Mouse (Mus musculus) right cerebral cortex, postnatal 4 days (tissue): ENCODE measurements around the gene Tvp23a.

Source experiments
- DNase-seq: peaks from one replicate; pipeline ENCODE4 v3.0.0-alpha.2; 2022

Gene Tvp23a

DNA sequence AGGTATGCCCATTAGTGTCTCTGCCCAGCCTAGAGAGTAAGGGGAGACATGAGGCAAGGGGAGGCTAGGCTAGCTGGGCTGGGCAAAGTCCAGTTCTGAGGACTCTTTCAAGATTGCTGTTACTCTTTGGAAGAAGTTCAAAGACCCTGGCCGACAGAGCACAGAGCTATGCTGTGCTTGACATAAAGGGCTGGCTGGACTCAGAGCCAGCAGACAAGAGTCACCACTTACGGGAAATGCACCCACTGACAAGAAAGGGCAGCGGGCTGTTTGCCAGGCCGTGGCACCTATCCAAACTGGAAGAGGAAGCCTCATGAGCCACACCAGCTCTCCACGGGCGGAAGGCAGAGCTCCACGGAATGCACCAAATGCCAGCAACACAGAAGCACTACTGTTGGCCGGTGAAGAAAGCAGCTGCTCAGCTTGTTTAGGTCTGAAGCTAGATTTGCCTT lies 5.3 kb upstream of the Tvp23a start:
- peak; percentile 87 for DNase-seq

DNA sequence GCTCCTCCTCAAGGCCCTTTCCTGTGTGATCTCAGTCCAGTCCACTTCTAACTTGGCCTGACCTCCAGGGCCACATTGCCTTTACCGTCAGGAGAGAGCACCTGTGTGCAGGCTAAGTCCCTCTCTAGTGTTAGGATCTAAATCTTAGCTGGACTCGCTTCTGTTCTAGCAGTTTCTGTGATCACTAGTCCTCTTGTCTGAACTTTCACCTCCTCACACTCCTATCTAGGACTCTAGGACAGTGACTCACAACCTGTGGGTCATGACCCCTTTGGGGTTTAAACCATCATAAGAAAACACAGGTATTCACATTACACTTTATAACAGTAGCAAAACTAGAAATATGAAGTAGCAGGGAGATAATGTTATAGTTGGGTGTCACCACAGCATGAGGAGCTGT lies 4.7 kb upstream of the Tvp23a start:
- DNase-seq, result no peak

DNA sequence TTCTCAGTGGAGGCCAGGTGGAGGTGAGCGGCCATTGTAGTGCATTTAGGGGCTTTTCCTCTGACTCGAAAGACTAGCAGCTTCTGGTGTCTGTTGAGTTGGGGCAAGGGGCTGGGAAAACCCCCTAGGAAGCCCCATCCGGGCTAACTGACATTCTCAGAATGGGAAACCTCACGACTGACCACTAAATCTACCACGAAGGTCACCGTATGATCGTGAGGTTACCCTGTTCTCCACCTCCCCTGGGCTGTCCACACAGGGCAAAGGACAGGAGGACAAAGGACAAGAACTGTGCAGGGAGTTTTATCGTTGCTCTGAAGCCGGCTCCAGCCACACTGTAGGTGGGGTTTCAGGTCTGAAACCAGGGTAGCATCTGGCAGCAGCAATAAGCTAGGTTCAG lies 1.8 kb upstream of the Tvp23a start:
- DNase-seq, result no peak

DNA sequence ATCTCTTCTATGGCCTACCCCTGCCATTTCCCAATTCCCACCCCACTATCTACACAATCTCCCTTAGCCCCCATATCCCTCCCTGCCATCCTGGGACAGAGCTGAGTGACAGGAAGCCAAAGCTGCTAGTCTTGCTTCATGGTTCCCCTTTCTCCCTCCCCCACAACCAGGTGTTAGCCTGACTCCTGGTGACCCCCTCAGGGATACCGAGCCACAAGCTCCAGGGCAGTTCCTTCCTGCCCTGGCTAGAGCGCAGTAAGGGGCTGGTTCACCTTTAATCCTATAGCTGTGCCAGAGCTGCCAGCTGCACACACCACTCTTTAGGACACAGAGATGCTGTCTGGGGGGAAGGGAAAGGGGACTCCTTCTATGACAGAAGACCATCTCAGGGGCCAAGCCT lies 619 bp upstream of the Tvp23a start:
- no peak for DNase-seq

DNA sequence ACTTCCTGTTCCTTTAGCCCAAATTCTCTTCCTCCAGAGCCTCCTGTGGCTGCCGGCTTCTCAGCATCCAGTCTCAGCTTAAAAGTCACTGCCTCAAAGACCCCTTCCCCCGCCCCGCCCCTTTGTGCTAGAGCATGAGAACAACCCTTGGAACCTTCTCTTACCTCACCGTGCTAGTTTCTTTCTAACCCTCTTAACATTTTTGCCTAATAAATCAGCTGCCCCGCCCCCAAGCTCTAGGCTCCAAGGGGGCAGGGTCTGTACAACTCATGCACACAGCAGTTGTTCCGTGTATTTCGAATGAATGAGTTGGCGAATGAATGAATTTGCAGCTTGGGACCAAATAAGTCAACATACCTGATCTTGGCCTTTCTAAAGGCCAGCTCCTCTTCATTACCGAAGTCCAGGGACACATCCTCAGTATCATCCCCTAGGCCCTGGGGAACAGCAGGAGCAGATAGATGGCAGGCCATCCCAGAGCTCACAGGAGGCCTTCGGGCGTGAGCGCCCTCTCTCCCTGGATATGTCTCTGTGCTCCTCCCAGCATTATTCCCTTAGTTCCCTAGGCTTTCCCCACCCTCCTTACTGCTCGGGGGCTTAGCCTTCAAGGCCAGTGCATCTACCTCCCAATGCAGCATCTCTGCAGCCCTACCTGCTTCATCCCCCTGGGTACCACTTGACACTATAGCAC lies 444 bp downstream of the Tvp23a start:
- DNase-seq, result peak; percentile 24

DNA sequence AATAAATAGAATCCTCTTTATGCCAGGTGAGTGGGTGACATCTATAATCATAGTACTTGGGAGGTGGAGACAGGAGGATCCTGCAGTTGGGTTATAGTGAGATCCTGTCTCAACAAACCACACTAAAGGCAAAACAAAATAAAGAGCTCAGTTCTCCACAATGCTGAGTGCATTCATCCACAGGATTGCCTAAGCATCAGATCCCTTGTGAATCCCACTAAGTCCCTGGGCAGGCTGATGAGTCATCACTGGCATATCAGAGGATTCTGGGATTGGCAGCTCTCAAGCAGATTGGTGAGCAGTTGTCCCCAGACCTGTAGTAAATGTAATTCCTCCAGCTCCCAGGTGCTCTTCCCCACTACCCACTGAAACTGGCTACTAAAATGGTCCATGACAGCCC lies 3.4 kb downstream of the Tvp23a start:
- DNase-seq, result no peak

DNA sequence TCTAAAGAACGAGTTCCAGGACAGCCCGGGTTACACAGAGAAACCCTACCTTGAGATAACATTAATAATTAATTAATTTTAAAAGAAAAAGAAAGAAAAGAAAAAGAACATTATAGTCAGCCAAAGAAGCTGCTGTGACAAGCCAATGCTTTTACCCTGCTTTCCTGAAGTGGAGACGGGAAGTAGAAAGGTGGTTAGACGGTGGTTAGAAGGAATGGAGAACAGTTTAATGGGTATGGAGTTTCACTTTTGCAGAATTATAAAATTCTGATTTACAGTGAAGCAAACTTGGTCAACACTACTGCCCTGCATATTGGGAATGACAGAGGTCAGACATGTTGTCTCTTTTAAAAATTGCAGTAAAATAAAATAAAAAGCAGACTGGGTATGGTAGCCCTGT lies 5.4 kb downstream of the Tvp23a start:
- DNase-seq, result no peak

DNA sequence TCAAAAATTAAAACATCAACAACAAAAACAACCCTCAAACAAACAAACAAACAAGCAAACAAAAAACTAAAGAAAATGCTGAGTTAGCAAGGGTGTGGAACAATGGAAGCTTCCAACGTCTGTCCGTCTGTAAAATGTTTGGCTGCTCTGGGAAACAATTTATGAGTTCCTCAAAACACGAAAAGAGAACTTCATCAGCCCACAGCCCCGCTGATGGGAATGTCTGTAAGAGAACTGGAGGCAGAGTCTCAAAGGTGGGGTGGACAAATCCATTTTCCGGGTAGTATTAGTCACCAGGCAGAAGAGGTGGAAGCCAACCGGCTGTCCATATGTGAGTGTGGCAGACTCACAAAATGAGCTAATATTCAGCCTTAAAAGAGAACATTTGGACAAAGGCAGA lies 5.8 kb downstream of the Tvp23a start:
- no peak for DNase-seq

DNA sequence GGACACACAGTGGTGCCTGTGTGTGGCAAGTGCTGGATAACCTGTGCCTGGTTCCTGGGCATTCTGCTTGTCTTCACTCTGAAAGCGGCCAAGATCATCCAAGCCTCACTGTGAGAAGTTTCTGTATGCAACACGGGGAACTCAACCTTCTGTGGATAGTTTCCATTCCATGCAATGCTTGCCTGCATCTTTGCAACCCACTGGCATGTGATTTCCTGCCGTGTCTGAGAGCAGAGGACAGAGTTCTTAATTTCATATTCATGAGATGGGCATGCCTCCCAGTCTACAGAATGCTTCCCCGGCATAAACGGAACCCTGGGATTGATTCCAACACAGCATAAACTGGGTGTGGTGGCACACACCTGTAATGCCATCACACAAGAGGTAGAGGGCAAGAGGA lies 9.1 kb downstream of the Tvp23a start:
- DNase-seq, result no peak

DNA sequence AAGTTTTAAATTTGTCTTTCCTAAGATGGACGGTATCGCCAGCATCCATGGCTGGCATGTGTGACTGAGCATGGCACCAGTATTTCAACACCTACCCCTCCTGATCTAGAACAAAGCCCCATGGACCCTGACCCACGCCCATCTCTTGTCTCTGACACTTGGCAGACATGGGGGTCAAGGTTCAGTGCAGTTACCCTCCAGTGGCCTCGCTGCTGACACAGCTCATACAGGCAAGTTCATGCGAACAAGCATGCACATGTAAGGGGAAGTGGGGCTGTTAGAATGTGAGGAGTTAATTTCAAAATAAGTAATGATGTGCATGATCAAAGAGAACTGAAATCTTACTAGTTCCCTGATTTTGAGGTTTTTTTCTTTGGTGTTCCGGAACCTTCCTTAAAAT lies 11.0 kb downstream of the Tvp23a start:
- DNase-seq, result no peak

DNA sequence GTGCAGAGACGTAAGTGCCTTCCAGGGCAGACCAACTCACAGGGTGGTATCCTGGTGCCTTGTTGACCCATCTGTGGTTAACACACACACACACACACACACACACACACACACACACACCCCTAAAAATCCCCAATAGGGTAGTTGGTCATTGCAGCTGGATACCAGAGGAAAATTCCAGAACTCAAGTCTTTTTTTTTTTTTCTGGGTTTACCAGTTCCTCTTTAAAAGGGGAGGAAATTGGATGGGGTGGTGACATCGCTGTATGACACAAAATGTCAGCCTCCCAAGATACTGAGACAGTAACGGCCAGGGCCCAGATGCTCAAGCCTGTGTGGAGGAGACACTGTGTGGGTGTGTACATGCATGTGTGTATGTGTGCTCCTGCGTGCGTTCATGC lies 13.8 kb downstream of the Tvp23a start:
- DNase-seq, result no peak

DNA sequence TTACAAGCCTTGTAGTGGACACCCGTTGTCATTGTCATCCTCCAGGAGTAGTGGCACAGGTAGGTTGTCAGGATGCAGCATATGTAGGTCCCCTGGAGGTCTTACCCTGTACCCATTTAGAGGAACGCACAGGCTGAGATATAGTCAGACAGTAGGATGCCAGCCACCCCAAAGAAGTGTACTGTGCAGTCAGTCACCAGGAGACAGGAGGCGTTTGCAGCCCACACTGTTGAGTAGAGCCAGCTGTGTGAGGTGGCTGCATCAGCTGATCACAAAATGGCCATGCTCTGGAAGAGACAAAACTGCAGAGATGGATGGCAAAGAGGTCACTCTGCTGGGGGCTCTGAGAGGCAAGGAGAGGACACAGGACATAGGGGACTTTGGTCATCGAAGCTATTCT lies 14.8 kb downstream of the Tvp23a start:
- DNase-seq, result no peak

DNA sequence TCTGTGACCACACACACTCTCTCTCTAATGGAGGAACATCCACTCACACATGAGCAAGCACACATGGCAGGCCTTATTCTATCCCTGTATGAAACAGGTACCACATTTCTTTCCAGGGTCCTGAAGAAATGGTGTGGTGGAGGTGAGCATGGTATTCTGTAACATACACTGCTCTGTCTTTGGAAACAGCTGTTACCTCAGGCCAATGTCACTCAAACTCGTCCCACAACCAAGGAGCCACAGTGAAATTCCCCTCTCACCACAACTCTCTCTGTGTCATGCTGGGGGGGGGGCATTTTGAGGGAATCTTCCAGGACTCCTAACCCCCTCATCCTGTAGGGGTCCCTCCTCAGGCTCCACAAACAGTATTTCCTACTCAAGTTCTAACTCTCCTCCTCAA lies 15.3 kb downstream of the Tvp23a start:
- no peak for DNase-seq

DNA sequence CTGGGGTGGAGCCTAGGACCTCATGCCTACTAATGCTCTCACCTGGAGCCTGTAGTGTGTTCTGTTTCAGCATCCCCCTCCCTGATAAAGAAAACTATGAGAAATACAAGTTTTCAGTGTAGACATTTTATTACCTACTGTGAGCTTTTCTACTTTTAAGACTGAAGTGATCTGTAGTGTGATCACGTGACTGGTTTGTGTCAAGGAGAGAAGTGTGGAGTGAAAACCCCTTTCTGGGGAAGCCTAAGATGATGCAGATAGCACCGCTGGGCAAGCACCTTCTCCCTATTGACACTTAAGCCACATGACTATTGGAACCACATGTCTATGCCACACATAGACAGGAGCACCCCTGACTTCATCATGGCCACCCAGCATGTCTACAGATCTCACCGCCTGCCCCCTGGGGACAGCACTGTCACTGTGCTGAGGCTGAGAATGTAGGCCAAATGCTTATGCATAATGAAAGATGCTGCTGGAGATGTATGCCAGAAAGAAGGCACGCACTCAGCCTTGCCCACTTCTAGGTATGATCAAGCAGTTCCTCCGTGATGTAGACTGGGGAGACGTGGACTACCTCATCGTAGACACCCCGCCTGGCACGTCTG lies 26.6 kb downstream of the Tvp23a start:
- no peak for DNase-seq

DNA sequence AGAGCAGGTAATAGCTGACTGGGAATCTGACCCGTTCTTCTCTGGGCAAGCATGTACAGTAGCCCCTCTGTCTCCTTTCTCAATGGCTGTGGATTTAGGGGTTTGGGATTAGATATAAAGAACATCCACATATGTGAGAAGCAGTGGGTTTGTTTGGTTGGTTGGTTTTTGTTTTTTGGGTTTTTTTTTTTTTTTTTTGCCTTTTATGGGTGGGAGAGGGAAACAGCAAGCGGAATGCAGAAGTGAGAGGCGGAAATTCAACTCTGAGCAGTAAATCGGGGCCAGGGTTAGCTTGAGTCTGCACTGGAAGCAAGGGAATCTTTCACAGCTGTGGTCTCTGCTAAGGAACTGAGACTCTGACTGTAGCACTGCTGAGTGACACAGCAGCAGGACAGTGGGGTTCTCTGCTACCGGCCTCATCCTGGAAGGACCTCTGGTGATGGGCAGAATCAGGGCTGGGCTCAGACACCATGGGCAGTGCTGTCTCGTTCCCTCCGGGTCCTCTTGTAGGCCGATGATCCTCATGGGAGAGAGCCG lies 29.4 kb downstream of the Tvp23a start:
- DNase-seq, result no peak

DNA sequence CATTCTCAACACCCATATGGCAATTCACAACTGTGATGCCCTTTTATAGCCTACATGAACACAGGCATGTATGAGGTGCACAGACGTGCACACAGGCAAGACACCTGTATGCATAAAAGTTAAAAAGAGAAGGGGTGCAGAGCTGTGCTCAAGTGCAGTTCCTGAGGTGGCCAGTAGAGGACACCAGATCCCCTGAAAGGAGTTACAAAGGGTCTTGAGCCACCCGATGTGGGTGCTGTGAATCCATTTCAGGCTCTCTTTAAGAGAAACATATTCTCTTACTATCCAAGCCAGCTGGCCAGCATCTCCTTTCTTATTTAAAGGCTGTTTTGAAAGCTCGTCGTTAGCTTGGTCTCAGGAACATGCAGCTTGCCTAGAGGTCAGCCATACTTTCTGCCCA lies 30.3 kb downstream of the Tvp23a start:
- DNase-seq, result no peak

DNA sequence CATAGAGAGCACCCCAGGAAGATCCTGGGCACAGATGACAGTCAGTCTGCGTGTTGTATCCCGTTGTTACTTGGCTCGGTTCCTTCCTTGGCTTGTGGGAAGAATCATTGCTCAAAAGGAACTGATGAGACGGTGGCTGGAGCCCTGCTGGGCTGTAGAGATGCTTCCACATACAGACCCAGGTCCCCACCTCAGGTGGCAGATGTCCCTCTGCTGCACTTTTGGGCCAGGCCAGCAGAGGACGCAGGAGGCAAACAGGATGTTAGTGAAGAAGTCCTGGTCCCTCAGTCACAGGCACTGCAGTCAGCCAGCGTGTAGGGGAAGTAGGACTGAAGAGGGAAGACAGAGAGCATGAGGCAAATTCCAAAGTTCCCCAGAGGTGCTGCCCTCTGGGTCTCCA lies 31.2 kb downstream of the Tvp23a start:
- DNase-seq, result peak; percentile 42

DNA sequence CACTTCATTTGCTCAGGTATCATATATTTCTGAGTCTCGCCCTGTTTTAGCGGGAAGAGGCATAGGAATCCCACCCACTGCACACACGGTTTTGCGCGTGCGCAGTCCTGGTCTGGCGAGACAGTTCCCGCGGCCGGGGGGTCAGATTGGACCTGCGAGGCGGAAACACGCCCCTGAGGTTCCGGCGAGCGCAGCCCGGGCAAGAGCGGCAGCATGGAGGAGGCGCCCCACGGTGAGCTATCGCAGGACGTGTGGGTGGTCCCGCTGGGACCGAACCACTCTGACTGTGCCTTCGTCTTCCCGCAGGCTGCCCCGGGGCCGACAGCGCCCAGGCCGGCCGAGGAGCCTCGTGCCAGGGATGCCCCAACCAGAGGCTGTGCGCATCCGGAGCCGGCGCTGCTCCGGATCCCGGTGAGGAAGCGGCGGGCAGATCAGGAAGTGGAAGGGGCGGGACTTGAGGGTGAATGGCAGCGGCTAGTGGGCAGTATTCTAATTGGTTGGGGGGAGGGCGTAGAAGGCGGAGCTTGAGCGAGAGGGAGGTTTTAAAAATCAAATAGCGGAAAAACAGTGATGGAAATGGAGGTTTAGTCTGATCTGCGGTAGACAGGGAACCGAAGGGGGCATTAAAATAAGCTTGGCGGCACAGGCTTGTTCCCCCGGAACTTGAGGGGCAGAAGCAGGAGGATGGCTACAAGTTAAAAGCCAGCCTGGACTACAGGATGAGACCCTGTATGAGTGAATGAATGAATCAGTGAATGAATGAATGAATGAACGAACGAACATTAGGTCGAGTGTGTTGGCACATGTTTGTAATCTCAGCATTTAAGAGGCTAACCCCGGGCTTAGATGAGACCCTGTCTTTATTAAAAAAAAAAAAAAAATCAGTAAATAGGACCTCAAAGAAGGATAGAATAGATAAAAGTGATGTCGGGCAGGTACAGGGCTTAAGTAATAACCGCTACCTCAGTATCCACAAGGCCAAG lies 35.1 kb downstream of the Tvp23a start, which contains the start of gene Nubp1:
Gene Nubp1 (plus strand): TSS at position 185 of the 983 bp plus-strand sequence.
- DNase-seq, result peak; percentile 94

DNA sequence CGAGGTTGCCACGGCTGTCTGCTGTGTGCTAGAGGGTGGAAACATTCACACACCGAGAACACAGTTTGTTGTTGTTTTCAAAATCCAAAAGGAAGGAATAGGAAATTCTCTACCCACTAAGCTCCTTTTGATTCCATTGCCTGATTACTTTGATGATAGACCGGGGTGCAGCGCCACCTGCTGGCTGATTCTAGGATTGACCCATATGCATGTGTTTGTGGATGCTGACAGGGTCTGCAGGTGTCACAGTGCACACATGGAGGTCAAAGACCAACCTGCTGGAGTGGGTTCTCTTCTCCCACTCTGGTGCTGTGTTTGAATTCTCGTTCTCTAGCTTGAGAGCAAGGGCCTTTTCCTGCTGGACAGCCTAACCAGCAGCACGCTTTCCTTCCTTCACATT lies 48.0 kb downstream of the Tvp23a start:
- DNase-seq, result peak; percentile 95

DNA sequence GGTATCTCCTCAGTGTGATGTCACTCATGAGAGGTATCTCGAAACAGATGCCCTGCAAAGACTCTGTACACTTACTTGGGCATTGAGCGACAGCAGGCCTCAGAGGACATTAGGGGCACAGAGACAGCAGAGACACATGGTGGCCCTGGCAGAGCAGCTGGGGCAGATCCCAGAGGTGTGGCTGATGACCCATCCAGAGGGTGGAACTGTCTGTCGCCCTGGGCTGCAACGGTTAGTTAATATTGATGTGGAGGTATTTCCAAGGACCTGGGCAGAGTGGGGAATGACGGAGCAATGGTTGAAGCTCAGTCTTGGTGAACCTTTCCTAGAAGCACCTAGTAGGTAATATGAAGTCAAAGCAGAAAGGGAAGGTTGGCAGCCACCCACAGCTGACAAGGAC lies 48.4 kb downstream of the Tvp23a start:
- DNase-seq, result no peak

DNA sequence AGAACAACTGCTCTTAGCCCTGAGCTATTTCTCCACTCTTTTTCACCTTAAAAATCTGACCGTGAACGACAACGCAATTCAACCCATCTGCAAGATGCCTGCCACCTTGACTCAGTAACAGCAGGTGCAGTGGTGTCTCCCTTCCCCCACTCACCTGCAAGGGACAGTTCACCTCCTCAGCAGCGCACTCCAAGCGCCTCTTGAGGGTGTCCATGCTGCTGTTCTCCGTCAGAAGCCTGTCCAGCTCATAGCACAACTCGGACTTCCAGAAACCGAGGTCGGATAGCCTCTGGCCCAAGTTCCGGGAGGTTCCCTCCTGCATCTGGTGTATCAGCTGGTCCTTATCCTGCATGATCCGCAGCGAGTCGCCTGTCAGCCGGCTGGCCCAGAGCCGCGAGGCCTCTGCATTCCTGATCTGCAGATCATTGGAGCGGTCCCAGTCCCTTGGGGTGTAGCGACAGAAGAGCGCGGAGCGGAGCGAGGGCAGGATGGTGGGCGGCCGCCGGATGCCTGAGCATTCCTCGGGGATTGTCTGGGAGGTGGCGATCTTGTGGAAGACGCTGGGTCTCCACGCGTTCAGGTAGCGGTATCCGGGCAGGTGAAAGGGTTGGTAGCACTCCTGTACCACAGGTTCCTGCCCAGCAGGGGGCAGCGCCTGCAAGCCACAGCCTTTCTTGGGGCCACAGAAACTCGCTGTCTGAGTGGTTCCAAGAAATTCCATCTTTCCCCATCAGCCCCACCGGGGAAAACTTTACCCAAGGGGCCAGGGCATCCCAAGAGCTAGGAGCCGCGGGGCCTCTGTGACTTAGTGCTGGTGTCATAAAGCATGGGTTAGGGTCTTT lies 52.2 kb downstream of the Tvp23a start, which contains the start of gene Tekt5:
Gene Tekt5 (minus strand): TSS at position 792 of the 842 bp plus-strand sequence.
- peak; percentile 27 for DNase-seq

DNA sequence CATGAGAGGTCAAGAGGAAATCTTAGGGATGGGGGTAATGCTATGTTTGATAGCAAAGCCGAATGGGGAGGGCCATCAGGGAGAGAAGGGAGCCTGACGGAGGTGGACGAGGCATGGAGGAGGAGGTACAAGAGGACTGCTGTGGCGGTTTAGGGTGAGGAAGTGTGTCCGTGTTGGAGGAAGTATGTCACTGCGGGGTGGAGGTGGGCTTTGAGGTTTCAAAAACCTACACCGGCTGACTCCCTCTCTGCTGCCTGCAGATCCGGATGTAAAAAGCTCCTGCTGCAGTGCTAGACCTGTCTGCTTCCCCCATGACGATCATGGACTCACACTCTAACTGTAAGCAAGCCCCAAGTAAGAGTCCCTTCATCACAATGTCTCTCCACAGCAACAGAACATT lies 54.6 kb downstream of the Tvp23a start:
- DNase-seq, result no peak
